Mouse (Mus musculus) v-Abl transformed pro-B cells (cell line): Measurements from ENCODE around the gene 1810062G17Rik.

Source experiments
- in situ Hi-C, 2 experiments: fragments of 400-800 bp; cut with MboI; formaldehyde crosslinking; loops; one replicate each; pipeline ENCODE4 v1.15.1; 2025; ENCODE audit not compliant: unreplicated experiment in 2 of 2

Gene 1810062G17Rik

DNA sequence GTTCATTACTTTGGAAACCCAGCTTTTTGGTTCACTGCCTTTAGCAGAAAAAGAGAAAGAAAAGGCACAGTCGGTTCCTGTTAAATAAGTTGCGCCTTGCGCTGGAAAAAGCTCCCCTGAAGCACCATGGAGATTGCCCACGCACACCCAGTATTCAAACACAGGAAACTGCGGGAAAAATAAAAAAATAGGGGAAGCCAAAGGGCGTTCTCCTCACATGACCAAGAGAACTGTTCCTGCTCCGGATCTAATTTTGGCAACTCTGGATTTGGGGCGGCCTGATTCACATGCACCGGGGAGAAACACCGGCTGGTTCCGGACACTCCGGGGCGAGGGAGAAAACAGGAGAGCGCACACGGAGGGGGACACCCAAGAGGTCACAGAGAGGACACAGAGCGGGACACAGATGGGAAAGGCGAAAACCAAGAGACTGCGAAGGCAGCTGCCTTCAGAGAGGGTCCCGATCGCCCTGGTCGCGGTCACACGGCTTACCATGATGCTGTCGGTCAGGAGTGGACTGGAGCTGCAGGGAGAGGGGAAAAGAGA lies 726 bp upstream of the 1810062G17Rik start:
- in situ Hi-C loops = loop anchor here (25.0 kb wide), 2 partner anchors 513 to 788 kb away; no protein-coding TSS in a partner anchor

DNA sequence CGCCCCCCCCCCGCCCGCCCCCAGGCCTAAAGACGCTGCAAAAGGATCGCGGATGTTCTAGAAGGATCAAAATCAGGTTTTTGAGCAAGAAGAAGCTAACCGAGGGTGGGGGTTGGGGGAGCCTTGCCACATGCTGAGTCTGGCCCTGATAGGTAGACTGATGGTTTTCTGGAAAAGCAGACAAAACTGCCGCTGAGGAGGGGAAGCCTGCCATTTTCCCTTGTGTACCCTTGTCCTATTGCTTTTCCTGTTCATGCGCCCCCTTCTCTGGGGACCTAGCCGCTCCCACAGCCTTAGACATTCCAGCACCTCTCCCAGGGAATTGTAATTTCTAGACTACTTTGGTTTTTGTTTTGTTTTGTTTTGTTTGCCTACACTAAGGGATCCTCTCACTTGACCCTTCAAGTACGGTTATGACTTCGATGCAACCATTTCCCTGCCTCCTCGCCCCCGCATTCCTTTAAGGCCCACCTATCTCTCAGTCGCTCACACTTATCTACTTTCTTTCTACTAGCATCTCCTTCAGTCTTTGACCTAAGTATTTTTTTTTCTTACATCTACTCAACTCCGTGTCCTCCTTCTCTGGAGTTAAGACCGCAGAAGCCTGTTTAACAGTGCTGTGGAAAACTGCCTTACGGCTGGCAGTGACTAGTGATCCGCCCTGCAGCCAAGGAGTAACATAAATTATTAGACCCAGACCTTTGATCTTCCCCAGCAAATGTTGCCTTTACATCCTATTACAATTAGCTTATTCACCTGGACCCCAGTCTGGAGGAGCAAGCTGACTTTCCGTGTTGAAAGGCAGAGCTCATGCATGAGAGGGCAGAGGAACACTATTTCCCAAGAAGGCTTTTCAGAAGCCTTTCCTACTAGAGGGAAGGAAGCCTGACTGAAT lies 771 bp downstream of the 1810062G17Rik start:
- in situ Hi-C loops = loop anchor here (25.0 kb wide), 2 partner anchors 514 to 789 kb away; no protein-coding TSS in a partner anchor

DNA sequence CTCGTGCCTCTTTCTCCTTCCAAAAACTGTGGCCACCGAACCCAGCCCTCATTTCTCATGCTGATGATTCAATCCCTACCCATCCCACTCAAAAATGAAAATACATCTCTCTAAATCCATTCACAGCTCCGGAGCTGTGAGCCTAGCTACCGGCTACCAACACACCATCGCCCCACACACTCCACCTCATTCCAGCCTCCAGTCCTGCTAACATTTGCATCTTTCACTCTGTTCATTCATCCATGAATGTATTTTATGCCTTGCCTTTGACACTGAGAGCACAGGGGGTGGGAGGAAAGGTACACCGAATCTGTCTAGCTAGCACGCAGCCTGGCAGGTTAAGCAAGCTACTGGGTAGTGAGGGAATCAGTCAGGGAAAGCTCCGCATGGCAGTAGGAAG lies 3.0 kb downstream of the 1810062G17Rik start:
- in situ Hi-C loops = loop anchor here (25.0 kb wide), 2 partner anchors 516 to 791 kb away; no protein-coding TSS in a partner anchor

DNA sequence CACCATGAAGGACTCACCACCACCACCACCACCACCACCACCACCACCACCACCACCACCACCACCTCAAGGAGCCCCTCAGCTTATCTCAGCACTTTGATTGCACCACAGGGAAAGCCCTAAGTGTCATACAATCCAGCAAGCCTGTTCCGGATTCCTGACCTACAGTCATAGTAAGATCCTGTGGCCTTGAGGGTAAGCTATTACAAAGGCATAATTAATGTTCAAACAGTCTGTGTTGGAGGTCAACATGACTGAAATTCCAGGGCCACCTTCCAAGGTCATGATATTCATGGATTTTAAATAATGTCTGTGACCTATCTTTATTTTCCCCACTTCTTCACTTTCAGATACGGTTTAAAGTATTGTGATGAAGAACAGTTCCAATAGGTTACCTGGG lies 4.7 kb downstream of the 1810062G17Rik start:
- in situ Hi-C loops = loop anchor here (25.0 kb wide), 2 partner anchors 518 to 793 kb away; no protein-coding TSS in a partner anchor

DNA sequence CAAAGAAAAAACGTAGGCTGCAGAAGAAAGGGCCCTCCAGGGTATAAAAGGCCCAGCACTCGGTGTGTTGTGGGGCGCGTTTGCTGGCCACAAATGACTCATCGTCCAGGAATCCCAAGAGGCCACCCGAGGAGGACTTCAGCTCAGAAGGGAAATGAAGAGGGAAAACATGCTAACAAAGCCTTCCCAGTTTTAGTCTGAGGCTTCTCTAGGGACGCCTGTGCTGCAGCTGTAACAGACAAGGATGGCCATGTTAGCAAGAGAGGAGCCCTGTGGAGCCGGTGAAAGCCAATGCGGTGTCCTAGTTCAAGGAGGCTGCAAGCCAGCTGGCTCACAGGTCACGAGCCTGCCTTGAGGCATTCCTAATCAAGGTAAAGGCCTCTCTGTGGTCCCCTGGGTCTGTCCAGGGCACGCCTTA lies 6.0 kb downstream of the 1810062G17Rik start:
- in situ Hi-C loops = loop anchor here (25.0 kb wide), 2 partner anchors 519 to 794 kb away; no protein-coding TSS in a partner anchor

DNA sequence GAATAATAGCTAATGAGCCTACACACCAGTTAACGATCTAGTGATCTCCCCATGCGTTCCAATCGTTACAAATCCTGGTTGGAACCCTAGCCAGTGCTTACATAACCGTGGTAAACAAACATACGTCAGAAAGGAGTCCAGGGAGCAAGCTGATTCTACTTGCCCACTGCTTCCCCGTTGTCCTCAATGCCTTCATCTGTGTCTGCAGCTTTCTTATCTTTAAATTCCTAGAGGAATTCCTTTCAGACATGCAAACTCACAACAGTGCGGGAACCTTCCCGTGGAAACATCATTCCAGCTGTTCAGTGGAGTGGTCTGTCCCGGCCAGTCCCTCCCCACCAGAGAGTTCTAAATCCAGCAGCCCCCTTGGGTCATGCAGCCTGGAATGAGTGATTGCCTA lies 7.2 kb downstream of the 1810062G17Rik start:
- in situ Hi-C loops = loop anchor here (25.0 kb wide), 2 partner anchors 521 to 796 kb away; no protein-coding TSS in a partner anchor

DNA sequence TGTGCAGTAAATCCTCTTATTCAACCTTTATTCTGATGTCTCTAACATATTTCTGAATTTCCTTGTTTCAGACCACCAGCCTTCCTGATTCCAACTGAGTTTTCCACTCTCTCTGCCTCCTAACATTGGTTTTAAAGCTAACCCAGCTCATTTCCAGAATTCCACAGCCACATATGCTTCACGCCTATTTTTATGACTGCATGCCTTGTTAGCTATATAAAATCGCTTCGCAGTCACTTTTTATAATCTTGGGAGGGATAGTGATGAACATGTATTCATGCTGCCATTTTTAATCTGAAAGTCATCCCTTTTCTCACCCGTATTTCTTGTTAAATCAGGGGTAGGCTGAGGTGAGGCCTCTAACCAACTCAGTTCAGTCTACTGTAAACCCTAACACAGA lies 8.6 kb downstream of the 1810062G17Rik start:
- in situ Hi-C loops = loop anchor here (25.0 kb wide), 2 partner anchors 522 to 797 kb away; no protein-coding TSS in a partner anchor

DNA sequence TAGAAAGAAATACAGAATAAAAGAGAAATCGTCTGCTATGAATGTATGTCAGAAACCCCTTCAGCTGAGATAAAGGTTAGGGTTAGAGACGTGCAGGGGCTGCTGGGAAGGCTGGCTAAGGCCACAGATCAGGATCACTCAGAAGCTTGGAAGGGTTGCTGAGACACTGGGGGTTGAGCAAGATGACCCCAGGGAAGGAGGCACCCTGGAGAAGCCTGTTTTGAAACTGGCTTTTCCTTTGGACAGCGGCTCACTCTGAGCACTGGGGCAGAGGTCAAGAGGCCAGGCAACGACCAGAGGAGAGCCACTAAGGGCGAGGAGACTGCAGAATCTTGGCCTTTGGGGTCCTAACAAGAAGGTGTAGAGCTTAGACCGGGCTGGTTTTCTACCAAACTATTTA lies 10.4 kb downstream of the 1810062G17Rik start:
- in situ Hi-C loops = loop anchor here (25.0 kb wide), 2 partner anchors 524 to 799 kb away; no protein-coding TSS in a partner anchor

DNA sequence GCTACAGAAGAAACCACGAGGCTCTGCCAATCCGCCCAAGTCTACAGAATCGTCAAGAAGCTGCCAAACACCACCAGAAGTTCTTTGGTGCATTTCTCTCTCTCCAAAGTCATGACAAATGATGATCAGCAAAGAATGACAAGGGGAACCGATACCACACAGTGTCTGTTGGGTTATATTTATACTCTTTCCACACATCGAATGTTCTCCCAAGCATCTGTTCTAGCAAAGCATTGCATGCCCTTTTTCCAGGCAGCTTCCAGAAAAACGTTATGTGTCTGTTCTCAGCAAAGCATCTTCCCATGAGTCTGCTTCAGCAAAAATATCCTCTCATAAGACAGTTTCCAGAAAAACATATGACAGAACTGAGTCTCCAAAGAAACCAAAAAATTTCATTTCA lies 11.1 kb downstream of the 1810062G17Rik start:
- in situ Hi-C loops = loop anchor here (25.0 kb wide), 2 partner anchors 525 to 800 kb away; no protein-coding TSS in a partner anchor

DNA sequence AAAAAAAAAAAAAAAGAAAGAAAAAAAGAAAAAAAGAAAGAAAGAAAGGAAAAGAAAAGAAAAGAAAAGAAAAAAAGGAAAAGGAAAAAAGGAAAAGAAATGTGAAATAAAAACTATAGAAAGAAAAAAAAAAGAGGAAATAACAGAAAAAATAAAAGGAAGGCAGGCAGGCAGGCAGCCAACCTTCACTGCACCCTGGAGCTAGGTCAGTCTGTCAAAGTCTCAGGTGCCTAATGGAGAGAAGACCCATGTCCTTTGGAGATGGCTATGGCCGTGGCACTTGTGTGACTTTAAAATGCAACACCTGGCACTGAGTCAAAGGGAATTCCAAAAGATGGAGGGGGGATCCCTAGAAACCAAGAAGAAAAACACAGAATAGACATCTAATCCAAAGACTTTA lies 12.6 kb downstream of the 1810062G17Rik start:
- in situ Hi-C loops = loop anchor here (25.0 kb wide), 2 partner anchors 526 to 801 kb away; no protein-coding TSS in a partner anchor

DNA sequence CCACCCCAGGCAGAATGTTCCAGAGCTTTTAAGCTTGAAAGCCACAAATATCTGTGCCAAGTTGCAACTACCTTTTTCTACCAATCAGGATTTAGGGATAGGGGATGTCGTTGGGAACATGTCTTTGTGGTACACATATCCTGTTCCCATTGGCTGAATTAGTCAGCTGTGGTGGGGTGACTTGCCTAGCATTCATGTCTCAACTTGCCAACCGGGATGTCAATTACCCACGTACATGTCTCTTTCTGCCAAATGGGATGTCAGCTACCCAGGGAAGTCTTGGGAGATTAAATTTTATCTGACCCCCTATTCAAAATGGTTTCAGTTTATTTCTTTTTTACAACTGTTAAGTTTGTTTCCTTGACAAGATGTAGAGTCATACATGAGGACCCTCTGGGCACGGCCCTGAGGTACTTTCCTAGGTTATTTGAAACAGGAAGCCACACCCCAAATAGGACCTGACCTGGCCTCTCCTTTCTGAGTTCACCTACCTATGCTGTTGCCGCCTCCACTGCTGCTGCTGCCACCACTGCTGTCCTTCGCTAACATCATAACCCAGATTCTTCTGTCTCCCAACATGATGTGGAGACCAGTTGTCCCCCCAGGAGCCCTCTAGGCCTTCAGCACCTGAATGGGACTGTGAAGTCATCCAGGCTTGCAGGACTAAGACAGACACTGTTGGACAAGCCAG lies 13.3 kb downstream of the 1810062G17Rik start:
- in situ Hi-C loops = loop anchor here (25.0 kb wide), 2 partner anchors 527 to 802 kb away; no protein-coding TSS in a partner anchor

DNA sequence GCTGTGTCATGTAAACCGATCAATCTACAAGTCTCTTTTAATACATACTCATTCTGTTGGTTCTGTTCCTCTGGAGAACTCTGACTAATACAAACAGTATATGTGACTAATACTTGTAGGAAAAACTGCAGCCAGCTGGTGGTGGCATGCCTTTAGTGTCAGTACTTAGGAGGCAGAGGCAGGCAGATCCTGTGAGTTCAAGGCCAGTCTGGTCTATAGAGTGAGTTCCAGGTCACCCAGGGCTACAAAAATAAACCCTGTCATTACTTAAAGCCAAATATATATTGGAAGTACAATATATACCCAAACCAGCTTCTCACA lies 13.8 kb downstream of the 1810062G17Rik start:
- in situ Hi-C loops = loop anchor here (25.0 kb wide), 2 partner anchors 527 to 802 kb away; no protein-coding TSS in a partner anchor

DNA sequence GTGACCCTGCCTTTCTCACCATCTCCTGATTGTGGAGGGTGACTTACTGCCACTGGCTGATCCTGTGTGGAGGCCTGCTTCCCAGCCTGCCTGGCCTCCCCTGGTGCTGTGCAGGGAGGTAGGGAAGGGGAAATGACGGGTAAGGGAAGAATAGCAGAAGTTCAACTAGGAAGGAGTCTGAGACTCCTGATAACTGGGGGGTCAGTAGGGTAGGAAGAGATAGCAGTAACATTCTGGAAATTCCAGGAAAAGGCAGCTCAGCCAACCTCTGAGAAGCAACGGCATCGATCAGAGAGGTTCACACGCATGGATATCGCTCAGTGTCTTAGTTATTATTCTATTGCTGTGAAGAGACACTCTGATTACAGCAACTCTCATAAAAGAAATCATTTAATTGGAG lies 15.8 kb downstream of the 1810062G17Rik start:
- in situ Hi-C loops = loop anchor here (5.0 to 25.0 kb wide), 5 partner anchors 39 to 804 kb away; no protein-coding TSS in a partner anchor

DNA sequence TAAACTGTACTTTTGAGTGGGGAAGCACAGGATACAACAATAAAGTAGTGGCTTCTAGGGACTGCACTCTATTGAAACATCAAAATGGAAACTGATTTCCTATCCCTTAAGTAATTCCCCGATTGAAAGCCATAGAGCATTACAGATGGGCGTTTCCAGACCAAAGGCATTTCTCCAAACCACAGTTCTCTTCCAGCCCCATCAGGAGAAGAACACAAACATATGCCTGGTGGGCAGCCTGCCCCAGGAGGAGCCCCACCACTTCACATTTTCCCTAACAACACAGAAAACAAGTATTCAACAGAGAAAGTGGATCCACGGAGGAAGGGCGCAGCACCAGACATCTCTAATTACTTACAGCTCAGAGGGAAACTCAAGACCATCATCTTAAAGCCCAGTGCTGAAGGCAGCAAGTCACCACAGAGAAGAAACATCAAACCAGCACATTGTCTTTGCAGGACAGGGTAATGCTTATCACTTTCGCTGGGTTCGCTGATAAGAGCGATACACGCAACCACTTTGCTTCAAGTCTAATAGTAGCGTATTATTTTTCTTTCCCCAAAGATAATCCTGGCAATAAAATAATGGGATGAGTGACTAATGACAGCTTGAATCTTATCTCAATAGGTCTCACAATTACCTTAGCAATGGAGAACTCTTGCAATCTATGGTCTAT lies 17.1 kb downstream of the 1810062G17Rik start:
- in situ Hi-C loops = loop anchor here (5.0 to 25.0 kb wide), 5 partner anchors 41 to 806 kb away; no protein-coding TSS in a partner anchor

DNA sequence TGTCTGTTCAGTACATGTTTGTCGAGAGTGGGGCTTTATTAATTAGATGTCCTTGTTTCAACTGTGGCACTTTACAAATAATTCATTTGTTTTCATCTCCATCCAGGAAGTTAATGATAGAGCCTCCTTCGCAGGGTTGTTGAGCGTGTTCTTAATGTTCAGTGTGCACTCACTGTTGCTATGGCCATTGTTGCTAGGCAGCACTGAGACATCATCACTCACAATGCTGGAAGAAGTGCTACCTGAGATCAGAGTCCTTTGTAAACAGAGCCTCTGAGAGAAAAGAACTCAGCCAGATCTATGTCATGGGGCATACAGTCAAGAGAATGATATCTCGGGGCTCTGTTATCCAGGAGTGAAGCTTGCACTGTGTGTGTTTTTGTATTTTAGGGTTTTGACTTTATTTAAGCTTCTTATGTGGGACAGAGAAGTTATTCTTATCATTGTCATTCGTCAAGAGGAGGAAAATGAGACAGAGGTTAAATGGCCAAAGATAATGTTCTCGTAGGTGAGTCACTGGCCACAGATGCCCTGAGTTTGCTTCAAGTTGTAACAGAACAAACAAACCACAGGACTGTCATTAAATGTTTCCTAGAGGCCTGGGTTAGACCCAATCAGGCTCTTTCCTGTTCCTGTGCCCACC lies 18.0 kb downstream of the 1810062G17Rik start:
- in situ Hi-C loops = loop anchor here (5.0 to 25.0 kb wide), 5 partner anchors 41 to 806 kb away; no protein-coding TSS in a partner anchor

DNA sequence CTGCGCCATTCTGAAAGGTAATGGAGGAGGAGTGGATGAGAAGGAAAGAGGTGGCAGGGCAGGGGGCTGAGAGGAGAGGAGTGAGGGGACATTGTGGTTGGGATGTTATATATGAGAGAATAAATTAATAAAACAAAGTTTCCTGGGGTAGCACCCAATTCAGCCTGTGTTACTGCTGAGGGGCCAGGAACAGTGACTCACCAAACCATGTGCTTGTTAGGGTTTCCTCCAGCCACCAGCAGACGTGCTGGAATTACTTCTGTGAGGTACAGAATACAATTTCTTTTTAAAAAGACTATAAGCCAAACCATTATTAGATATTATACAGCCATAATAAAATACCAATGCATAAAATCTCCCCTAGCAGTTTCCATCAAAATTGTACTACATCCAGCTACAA lies 18.9 kb downstream of the 1810062G17Rik start:
- in situ Hi-C loops = loop anchor here (5.0 to 25.0 kb wide), 6 partner anchors 42 to 807 kb away; no protein-coding TSS in a partner anchor

DNA sequence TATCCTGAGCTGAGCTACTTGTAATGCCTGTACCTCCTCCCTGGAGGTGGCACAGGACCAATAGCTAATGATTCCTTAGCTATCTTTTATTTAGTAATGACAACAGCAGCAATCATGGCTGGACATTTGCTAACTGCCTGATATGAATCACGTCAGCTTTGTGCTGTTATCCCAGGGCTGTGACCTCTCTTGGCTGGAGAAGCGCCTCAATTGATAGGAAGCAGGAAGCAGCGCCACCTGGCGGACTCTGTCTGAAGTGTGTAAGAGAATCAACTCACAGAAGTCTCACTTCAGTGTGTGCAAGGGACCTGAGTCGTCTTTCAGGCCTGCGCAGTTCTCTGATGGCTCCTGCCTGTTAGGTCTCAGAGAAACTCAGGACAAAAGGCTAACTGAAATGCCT lies 19.7 kb downstream of the 1810062G17Rik start:
- in situ Hi-C loops = loop anchor here (5.0 to 25.0 kb wide), 4 partner anchors 313 to 808 kb away; no protein-coding TSS in a partner anchor

DNA sequence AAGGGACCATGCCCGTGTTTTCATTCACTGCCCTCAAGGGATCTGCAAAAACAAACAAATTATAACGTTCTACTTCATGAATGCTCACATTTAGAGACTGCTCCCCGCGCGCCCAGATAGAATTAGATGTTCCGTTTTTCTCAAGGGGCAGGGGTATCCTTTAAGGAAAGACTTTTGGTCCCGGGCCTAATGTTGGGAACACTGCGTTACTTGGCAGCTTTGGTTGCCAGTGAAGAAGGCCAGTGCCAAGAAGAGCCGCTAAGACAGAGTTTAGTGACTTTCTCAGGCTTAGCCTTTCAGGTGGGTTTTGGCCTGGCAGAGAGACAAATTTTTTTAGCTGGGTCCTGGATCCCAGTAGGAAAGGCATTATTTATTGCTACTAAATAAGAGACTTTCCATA lies 20.5 kb downstream of the 1810062G17Rik start:
- in situ Hi-C loops = loop anchor here (5.0 to 25.0 kb wide), 4 partner anchors 314 to 809 kb away; no protein-coding TSS in a partner anchor

DNA sequence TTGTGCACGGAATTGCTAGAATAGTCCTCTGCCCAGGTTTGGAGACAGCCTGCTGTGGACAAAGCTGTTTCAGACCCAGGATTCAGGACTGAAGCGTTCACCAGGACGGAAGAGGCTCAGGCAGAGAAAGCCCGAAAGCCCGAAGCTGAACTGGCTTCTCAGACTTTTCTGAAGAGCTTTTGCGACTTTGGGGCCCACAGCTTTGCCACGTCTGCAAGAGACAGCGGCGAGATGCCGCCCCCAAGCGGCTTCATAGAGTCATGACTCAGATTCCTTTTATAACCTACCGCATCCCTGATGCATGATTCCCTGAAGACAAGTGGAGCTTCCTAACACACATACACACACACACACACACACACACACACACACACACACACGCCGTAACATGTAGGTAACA lies 21.0 kb downstream of the 1810062G17Rik start:
- in situ Hi-C loops = loop anchor here (5.0 to 25.0 kb wide), 4 partner anchors 314 to 809 kb away; no protein-coding TSS in a partner anchor
